Mouse (Mus musculus): Measurements from ENCODE around the gene Enpp1.
A peak's percentile ranks its signal among the peaks of the same experiment; 100 is the strongest.
"Not testable (repeated sequence)": the region's sequence is repeated elsewhere in the genome, so short reads cannot be mapped to it uniquely, and the experiment has no call there.

The Enpp1 gene

GRCm38 (mm10) chr10:24635884-24636283 lies 76.1 kb downstream of the Enpp1 start:
- DNase-seq = no peak

DNA sequence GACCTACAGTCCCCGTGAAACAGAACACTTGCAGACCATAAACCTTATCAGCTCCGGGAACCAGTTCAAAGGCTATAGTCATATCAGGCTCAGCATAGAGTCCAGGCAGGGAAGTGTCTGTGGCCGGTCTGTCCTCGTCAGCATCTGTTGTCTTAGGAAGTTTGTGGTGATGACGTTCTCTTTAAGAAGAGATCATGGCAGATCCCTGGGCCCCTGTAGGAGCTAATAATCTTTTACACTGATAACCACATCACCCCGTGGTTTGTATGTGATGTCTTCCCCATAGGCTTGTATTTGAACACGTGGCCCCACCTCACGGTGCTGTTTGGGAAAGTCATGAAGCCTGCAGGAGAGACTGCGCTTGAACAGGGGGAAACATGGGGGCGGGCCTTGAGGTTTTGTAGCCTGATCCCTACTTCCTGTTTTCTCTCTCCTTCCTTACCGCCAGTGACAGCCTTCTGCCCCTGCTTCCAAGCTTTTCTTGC lies 76.6 kb downstream of the Enpp1 start:
- DNase-seq = no peak

DNA sequence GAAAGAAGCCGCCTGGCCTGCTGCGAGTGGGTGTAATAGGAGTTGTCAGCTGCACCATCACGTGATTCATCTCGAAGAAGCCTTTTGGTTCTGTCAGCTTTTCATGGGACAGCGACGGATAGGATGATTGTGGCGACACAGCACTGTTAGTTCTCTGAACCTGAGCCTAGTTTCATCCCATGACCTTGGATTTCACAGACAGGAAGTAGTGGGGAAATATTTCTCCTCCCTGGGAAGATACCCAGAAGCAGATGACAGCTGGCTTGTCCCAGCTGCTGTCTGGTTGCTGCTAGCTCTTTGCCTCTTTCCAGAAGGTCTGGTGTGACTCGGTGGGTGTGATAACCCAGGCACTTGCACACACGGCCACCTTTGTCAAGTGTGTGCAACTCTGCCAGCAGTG lies 77.7 kb downstream of the Enpp1 start:
- no peak for DNase-seq

GRCm38 (mm10) chr10:24631122-24631521 lies 80.8 kb downstream of the Enpp1 start:
- no peak for DNase-seq

DNA sequence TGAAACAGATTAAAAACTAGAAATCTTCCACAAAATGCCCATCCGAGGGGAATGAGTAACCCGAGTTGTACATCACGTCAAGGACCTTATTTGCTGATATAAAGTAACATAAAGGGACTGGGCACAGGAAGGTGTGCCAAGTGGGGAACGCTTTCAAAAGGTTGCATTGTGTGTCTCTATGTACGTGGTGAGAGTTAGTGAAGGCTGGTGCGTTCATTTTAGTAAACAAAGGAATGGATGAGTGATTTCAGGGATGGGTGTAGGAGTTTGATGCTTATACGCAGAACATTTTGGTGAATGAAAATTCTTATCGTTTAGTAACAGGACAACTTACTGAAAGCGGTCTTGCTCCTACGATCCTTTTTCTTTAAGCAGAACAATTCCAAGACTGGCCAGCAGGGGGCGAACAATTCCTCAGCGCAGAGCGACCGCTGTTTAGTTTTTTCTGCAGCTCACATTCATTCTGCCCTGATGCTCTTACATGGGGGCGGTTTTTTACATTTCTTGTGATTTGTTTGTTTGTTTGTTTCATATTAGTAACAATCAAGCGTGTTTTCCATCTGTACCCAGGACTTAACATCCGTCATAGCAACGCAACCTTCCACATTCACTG lies 81.4 kb downstream of the Enpp1 start:
- DNase-seq = peak; percentile 79

DNA sequence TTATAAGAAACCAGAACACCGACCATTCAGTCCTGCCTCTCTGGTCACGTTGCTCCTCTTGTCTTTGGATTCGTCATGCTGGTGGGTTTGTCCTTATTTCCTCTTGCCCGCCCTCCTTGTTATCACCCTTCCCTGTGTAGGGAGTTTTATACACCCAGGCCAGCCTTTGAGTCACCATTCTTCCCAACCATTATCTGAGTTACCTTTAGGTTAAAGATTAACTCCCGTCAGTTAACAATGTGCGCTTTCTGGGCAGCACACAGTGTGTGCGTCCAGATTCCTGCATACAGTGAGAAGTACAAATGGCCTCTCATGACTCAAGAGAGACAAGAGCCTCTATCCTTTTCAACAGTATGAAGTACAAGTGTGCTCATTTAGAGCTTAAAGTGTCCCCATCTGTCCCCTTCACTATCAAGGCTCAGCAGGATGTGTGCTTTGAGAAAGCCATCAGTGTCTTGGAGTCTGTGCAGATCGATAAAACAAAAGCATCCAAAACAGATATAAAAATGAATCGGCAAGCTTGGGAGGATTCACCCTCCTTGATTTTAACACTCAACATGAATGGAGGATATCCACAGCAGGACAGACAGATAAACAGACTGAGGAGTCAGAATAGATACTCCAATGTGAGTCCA lies 82.8 kb downstream of the Enpp1 start:
- no peak for DNase-seq

DNA sequence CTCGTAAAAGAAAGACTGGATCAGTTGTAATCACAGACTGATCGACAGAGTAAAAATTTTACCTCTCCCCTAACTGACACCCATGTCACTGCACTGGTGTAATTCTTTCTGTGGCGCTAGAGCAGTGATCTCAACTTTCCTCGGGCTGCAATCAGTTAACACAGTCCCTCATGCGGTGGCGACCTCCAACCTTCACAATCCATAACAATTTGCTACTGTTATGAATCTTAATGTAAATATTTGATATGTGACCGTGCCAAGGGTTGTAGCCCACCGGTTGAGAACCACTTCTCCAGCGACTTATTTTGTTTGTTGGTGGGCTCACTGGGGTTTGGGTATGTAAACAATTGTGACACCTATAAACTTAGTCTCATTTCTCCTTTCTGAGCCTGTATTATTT lies 83.5 kb downstream of the Enpp1 start:
- DNase-seq = no peak

- no peak for DNase-seq
Observed at GRCm38 (mm10) chr10:24627262-24627661, 84.7 kb downstream of the Enpp1 start.

- peak; percentile 88 for DNase-seq
Observed at GRCm38 (mm10) chr10:24625060-24625701, 86.8 kb downstream of the Enpp1 start.

DNA sequence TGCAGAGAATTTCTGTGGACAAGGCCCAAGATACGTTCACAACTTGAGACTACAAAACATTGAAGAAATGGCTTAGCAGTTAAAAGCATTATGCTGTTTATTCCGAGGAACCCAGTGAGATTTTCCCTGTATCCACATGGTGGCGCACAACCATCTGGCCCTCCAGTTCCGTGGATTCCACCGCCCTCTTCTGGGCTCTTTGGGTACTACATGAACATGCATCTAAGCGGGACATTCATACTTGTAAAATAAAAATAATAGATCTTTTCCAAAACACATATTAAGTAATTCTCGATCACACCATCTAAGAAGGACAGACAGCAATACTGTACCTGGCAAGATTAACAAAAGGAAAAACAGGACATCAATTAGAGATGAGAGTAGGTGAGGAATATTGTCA lies 89.4 kb downstream of the Enpp1 start:
- DNase-seq = peak; percentile 73

- peak; percentile 66 for DNase-seq
Observed at GRCm38 (mm10) chr10:24621572-24621971, 90.4 kb downstream of the Enpp1 start.

- not testable (repeated sequence) for DNase-seq
Observed at GRCm38 (mm10) chr10:24616572-24616971, 95.4 kb downstream of the Enpp1 start.

GRCm38 (mm10) chr10:24615799-24616198 lies 96.2 kb downstream of the Enpp1 start:
- no peak for DNase-seq

GRCm38 (mm10) chr10:24614726-24615125 lies 97.2 kb downstream of the Enpp1 start:
- DNase-seq = no peak

- DNase-seq = no peak
Observed at GRCm38 (mm10) chr10:24609766-24610165, 102.2 kb downstream of the Enpp1 start.

DNA sequence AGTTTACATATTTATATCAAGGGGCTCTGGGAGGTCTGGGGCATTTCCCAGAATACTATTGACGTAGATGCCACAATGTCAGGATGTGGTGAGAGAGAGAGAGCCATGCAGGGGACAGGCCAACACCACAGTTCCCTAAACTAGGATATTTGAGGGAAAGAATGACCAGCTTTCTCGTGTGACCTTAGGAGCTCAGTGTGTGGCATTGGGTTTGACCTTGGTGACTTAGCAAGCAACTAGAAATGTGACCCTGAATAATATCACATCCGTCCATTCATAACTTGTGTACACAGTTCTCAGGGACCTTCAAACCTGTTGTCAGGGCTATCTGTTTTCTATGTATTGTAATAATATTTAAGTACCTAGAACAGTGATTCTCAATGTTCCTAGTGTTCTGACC lies 102.8 kb downstream of the Enpp1 start:
- DNase-seq = no peak

GRCm38 (mm10) chr10:24603727-24604126 lies 108.2 kb downstream of the Enpp1 start:
- DNase-seq = no peak

- DNase-seq = no peak
Observed at GRCm38 (mm10) chr10:24603035-24603434, 108.9 kb downstream of the Enpp1 start.

DNA sequence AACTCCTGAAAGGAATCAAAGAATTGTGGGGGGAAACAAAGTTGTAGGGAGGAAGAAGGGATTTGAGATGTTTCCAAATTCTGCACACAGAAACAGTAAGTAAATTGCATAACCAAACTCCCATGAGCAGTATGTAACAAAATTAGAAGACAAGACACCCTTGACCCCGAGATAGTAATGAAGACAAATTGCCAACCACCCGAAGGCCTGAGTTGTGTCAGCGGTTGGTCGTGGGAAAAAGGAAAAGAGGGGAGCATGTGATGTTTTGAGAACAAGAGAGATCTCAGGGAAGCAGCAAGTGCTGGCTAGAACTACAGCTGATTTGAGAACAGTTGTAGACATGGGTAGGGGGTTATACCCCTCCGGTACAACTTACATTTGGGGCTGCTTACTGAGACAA lies 112.2 kb downstream of the Enpp1 start:
- no peak for DNase-seq

- no peak for DNase-seq
Observed at GRCm38 (mm10) chr10:24598693-24599092, 113.3 kb downstream of the Enpp1 start.

DNA sequence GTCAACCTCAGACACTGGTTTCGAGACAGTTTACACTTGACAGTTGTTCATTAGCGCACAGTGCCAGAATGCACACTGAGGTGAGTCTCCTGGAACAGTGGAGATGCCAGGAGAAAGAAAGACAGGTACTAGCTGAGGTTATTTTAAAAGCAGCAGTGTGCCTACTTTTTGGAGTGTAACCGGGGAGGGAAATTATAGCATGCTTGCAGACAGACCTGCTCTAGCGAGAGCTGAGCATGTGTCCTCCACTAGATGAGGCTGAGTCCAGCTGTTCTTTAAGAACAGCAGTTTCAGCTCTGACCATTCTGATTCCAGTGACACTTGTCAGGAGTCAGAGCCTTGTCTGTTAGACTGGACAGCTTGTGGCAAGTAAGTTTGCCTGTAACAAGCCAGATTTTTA lies 114.2 kb downstream of the Enpp1 start:
- no peak for DNase-seq

DNA sequence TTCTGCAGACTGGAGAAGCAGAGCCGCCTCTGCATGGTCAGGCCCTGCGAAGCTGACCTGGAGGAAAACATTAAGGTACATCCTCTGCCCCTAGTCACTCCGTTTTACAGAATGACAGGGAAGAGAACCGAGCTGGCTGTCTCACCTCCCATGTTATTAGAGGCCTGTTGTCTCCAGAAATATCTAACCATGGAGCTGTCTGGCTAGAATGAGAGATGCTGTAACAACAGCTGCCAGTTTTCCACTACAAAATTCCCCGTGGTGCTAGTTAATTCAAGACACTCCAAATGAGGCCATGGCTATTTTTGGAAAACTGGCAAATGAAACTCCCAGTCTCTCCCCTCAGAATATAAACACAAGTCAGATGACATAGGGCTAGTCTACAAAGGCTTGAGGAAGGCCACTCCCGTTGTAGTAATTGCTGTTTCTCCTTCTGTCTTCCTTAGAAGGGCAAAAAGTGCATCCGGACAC lies 115.1 kb downstream of the Enpp1 start:
- DNase-seq = no peak

GRCm38 (mm10) chr10:24596003-24596868 lies 115.7 kb downstream of the Enpp1 start:
- peak; percentile 23 for DNase-seq
